Mouse (Mus musculus): ENCODE data around the gene Xrra1. TPM values are rescaled to one million over a fixed set of nuclear protein-coding genes. Genes with fewer than 3 reads are reported as not detected.
"Not testable (repeated sequence)": the region's sequence is repeated elsewhere in the genome, so short reads cannot be mapped to it uniquely, and the experiment has no call there.

Xrra1 gene
- polyA plus RNA-seq, 1 experiment from 2014 or later = 0.29 TPM

GRCm38 (mm10) chr7:99935758-99936157 lies 76.8 kb downstream of the Xrra1 start:
- no peak overlapping the region for H3K27ac ChIP-seq (ENCODE audit: low read length)
- no peak overlapping the region for H3K4me3 ChIP-seq (ENCODE audit: low read depth, low read length)
- no peaks in the 10 kb centered on the region for H3K9me3 ChIP-seq (ENCODE audit: control insufficient read depth, low read depth, low read length)
- H3K36me3 ChIP-seq (ENCODE audit: control insufficient read depth, insufficient read depth, low read length) = peaks cover 28% of the 10 kb centered on the region
- H3K4me1 ChIP-seq (ENCODE audit: control insufficient read depth, insufficient read depth, low read length) = no peaks in the 10 kb centered on the region
- WGBS = 43% methylated on average over 1 of the region's 1 CpGs
- H3K27me3 ChIP-seq (ENCODE audit: control insufficient read depth, insufficient read depth, low read length) = no peaks in the 10 kb centered on the region
- no peak overlapping the region for H3K4me2 ChIP-seq (replicated peaks; ENCODE audit: low read depth, low read length)
- H3K9ac ChIP-seq (replicated peaks; ENCODE audit: low read depth, low read length) = no peak overlapping the region
- no peak for ATAC-seq (ENCODE audit: insufficient number of reproducible peaks, insufficient read depth, low FRiP score, low read depth)

- Histone ChIP-seq H3K9ac (replicated peaks; ENCODE audit: low read depth, low read length) (no peak overlapping the region), H3K4me2 (replicated peaks; ENCODE audit: low read depth, low read length) (no peak overlapping the region), H3K4me1 (ENCODE audit: control insufficient read depth, insufficient read depth, low read length) (no peaks in the 10 kb centered on the region), H3K9me3 (ENCODE audit: control insufficient read depth, low read depth, low read length) (no peaks in the 10 kb centered on the region), H3K27me3 (ENCODE audit: control insufficient read depth, insufficient read depth, low read length) (no peaks in the 10 kb centered on the region), H3K4me3 (ENCODE audit: low read depth, low read length) (no peak overlapping the region), H3K36me3 (ENCODE audit: control insufficient read depth, insufficient read depth, low read length) (peaks cover 23% of the 10 kb centered on the region), H3K27ac (ENCODE audit: low read length) (no peak overlapping the region)
- 97% methylated on average over 1 of the region's 1 CpGs for WGBS
- ATAC-seq (ENCODE audit: insufficient number of reproducible peaks, insufficient read depth, low FRiP score, low read depth) = no peak
Observed at GRCm38 (mm10) chr7:99940669-99941068, 81.8 kb downstream of the Xrra1 start.

DNA sequence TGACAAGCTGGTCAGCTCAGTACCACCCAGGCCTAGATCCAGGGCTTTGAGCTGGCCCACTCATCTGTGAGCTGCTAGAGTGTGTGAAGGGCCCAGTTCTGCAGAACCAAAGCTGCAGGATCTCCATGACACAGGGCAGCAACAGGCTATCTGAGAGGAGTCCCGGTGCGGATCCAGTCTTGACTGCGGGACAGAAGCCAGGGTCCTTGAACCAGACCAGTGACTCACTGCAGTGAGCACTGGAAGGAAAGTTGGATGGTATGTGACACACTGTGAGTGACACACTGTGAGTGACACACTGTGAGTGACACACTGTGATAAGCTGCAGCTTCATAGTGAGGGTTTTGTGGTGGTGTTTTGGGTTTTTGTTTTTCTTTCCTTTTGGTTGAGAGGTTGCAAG lies 85.6 kb downstream of the Xrra1 start:
- no peaks in the 10 kb centered on the region for H3K4me1 ChIP-seq (ENCODE audit: control insufficient read depth, insufficient read depth, low read length)
- H3K4me2 ChIP-seq (replicated peaks; ENCODE audit: low read depth, low read length) = no peak overlapping the region
- no peak for ATAC-seq (ENCODE audit: insufficient number of reproducible peaks, insufficient read depth, low FRiP score, low read depth)
- H3K9me3 ChIP-seq (ENCODE audit: control insufficient read depth, low read depth, low read length) = peaks cover 5% of the 10 kb centered on the region; the same call in 1 of the 2 replicates
- no peak overlapping the region for H3K9ac ChIP-seq (replicated peaks; ENCODE audit: low read depth, low read length)
- no peak overlapping the region for H3K27ac ChIP-seq (ENCODE audit: low read length)
- 98% methylated on average over 3 of the region's 3 CpGs for WGBS
- no peaks in the 10 kb centered on the region for H3K27me3 ChIP-seq (ENCODE audit: control insufficient read depth, insufficient read depth, low read length)
- H3K36me3 ChIP-seq (ENCODE audit: control insufficient read depth, insufficient read depth, low read length) = peaks cover 41% of the 10 kb centered on the region
- H3K4me3 ChIP-seq (ENCODE audit: low read depth, low read length) = no peak overlapping the region

GRCm38 (mm10) chr7:99945012-99945411 lies 86.1 kb downstream of the Xrra1 start:
- H3K36me3 ChIP-seq (ENCODE audit: control insufficient read depth, insufficient read depth, low read length) = peaks cover 40% of the 10 kb centered on the region
- not testable (repeated sequence) for H3K4me2 ChIP-seq (replicated peaks; ENCODE audit: low read depth, low read length); H3K4me3 ChIP-seq (ENCODE audit: low read depth, low read length); ATAC-seq (ENCODE audit: insufficient number of reproducible peaks, insufficient read depth, low FRiP score, low read depth); H3K4me1 ChIP-seq (ENCODE audit: control insufficient read depth, insufficient read depth, low read length); H3K27ac ChIP-seq (ENCODE audit: low read length); H3K27me3 ChIP-seq (ENCODE audit: control insufficient read depth, insufficient read depth, low read length); H3K9me3 ChIP-seq (ENCODE audit: control insufficient read depth, low read depth, low read length); H3K9ac ChIP-seq (replicated peaks; ENCODE audit: low read depth, low read length)
- WGBS = 93% methylated on average over 22 of the region's 22 CpGs

DNA sequence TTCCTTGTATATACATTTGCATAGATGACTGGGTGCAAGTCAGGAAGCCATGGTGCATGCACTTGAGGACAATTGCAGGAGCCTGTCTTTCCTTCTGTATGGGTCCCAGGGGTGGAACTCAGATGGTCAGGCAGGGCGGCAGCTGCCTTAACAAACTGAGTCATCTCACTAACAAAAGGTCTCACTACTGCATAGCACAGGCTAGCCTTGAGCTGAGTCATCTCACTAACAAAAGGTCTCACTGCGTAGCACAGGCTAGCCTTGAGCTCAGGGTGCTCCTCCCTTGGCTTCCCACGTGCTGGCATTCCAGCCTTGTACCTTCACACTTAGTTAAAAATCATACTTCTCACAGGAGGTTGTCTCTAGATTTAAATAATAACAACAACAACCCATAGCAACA lies 87.0 kb downstream of the Xrra1 start:
- Histone ChIP-seq H3K36me3 (ENCODE audit: control insufficient read depth, insufficient read depth, low read length) (peaks cover 33% of the 10 kb centered on the region), H3K9ac (replicated peaks; ENCODE audit: low read depth, low read length) (no peak overlapping the region), H3K4me3 (ENCODE audit: low read depth, low read length) (no peak overlapping the region), H3K4me1 (ENCODE audit: control insufficient read depth, insufficient read depth, low read length) (no peaks in the 10 kb centered on the region), H3K4me2 (replicated peaks; ENCODE audit: low read depth, low read length) (no peak overlapping the region), H3K27me3 (ENCODE audit: control insufficient read depth, insufficient read depth, low read length) (no peaks in the 10 kb centered on the region), H3K27ac (ENCODE audit: low read length) (no peak overlapping the region), H3K9me3 (ENCODE audit: control insufficient read depth, low read depth, low read length) (peaks cover 5% of the 10 kb centered on the region; the same call in 1 of the 2 replicates)
- 98% methylated on average over 3 of the region's 3 CpGs for WGBS
- no peak for ATAC-seq (ENCODE audit: insufficient number of reproducible peaks, insufficient read depth, low FRiP score, low read depth)

DNA sequence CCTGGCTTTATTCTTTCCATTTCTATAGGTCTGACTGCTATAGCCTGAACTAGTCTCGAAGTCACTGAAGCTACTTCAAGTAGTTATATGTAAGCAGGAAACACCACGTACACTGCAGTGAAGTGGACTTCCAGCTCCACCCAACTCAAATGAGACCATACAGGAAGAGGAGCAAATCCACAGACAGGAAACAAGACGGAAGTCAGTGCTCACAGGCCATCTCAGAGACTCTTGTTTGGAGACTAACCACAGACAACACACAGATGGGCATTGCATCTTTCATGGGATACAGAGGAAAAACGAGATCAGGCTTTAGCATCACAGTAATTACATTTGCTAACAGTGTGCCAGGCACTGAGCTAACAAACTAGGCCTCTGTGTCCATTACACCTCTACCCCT lies 87.4 kb downstream of the Xrra1 start:
- H3K36me3 ChIP-seq (ENCODE audit: control insufficient read depth, insufficient read depth, low read length) = peaks cover 33% of the 10 kb centered on the region
- no peak for ATAC-seq (ENCODE audit: insufficient number of reproducible peaks, insufficient read depth, low FRiP score, low read depth)
- no peaks in the 10 kb centered on the region for H3K27me3 ChIP-seq (ENCODE audit: control insufficient read depth, insufficient read depth, low read length)
- 87% methylated on average over 4 of the region's 4 CpGs for WGBS
- no peak overlapping the region for H3K9ac ChIP-seq (replicated peaks; ENCODE audit: low read depth, low read length)
- H3K4me1 ChIP-seq (ENCODE audit: control insufficient read depth, insufficient read depth, low read length) = no peaks in the 10 kb centered on the region
- H3K9me3 ChIP-seq (ENCODE audit: control insufficient read depth, low read depth, low read length) = peaks cover 5% of the 10 kb centered on the region; the same call in 1 of the 2 replicates
- H3K4me2 ChIP-seq (replicated peaks; ENCODE audit: low read depth, low read length) = no peak overlapping the region
- no peak overlapping the region for H3K4me3 ChIP-seq (ENCODE audit: low read depth, low read length)
- no peak overlapping the region for H3K27ac ChIP-seq (ENCODE audit: low read length)

GRCm38 (mm10) chr7:99947329-99947728 lies 88.4 kb downstream of the Xrra1 start:
- no peak for ATAC-seq (ENCODE audit: insufficient number of reproducible peaks, insufficient read depth, low FRiP score, low read depth)
- H3K4me3 ChIP-seq (ENCODE audit: low read depth, low read length) = no peak overlapping the region
- 76% methylated on average over 9 of the region's 9 CpGs for WGBS
- no peak overlapping the region for H3K4me2 ChIP-seq (replicated peaks; ENCODE audit: low read depth, low read length)
- H3K9ac ChIP-seq (replicated peaks; ENCODE audit: low read depth, low read length) = no peak overlapping the region
- H3K36me3 ChIP-seq (ENCODE audit: control insufficient read depth, insufficient read depth, low read length) = peaks cover 27% of the 10 kb centered on the region
- H3K4me1 ChIP-seq (ENCODE audit: control insufficient read depth, insufficient read depth, low read length) = no peaks in the 10 kb centered on the region
- no peaks in the 10 kb centered on the region for H3K27me3 ChIP-seq (ENCODE audit: control insufficient read depth, insufficient read depth, low read length)
- peaks cover 5% of the 10 kb centered on the region; the same call in 1 of the 2 replicates for H3K9me3 ChIP-seq (ENCODE audit: control insufficient read depth, low read depth, low read length)
- H3K27ac ChIP-seq (ENCODE audit: low read length) = no peak overlapping the region

DNA sequence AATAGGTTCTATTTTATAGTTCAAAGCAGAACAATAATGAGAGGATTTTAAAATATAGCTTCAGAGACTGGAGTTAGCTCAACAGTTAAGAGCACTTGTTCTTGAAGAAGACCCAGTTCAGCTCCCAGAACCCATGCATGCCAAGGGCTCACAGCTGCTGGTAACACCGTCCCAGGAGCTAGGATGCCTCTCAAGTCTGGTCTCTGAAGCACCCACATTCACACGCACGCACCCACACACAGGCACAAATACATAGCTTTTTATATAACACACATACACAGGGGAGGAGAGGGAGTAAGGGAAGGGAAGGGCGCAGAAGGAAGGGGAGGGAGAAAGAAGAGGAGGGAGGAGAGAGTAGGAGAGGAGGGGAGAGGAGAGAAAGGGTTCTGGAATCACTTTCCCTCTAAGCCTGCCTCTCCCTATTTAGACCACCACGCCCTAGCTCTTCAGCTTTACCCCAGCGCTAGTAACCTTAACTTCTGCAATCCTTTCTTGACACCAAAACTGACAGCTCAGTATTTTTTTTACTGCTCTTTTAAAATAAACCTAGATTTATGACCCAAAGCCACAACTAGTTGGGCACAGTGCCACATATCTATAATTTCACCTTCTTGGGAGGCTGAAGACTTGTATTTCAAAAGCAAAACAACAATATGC lies 94.7 kb downstream of the Xrra1 start:
- Histone ChIP-seq H3K9me3 (ENCODE audit: control insufficient read depth, low read depth, low read length) (no peaks in the 10 kb centered on the region), H3K9ac (replicated peaks; ENCODE audit: low read depth, low read length) (no peak overlapping the region), H3K27me3 (ENCODE audit: control insufficient read depth, insufficient read depth, low read length) (no peaks in the 10 kb centered on the region), H3K4me3 (ENCODE audit: low read depth, low read length) (no peak overlapping the region), H3K36me3 (ENCODE audit: control insufficient read depth, insufficient read depth, low read length) (no peaks in the 10 kb centered on the region; the same call in 1 of the 2 replicates), H3K4me2 (replicated peaks; ENCODE audit: low read depth, low read length) (no peak overlapping the region), H3K4me1 (ENCODE audit: control insufficient read depth, insufficient read depth, low read length) (no peaks in the 10 kb centered on the region), H3K27ac (ENCODE audit: low read length) (no peak overlapping the region)
- no peak for ATAC-seq (ENCODE audit: insufficient number of reproducible peaks, insufficient read depth, low FRiP score, low read depth)
- 79% methylated on average over 6 of the region's 6 CpGs for WGBS

DNA sequence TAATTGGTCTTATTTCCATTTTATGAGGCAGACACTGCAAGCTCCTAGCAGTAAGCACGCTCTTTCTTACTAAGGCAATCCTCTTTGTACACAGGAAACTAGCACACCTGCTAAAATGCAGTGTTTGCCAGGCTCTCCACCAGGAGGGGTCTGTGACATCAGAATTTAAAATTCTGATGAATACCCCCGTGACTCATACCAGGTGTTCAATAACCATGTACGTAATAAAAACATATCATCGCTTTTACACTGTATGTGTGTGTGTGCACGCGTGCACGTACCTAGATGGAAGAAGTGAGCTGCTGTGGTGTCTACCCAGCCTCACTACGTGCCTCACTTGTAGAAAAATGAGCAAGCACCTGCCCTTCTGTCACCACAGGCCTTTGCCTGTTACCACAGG lies 95.3 kb downstream of the Xrra1 start:
- ATAC-seq (ENCODE audit: insufficient number of reproducible peaks, insufficient read depth, low FRiP score, low read depth) = no peak
- Histone ChIP-seq H3K27me3 (ENCODE audit: control insufficient read depth, insufficient read depth, low read length) (no peaks in the 10 kb centered on the region), H3K4me1 (ENCODE audit: control insufficient read depth, insufficient read depth, low read length) (no peaks in the 10 kb centered on the region), H3K9me3 (ENCODE audit: control insufficient read depth, low read depth, low read length) (no peaks in the 10 kb centered on the region), H3K4me2 (replicated peaks; ENCODE audit: low read depth, low read length) (no peak overlapping the region), H3K4me3 (ENCODE audit: low read depth, low read length) (no peak overlapping the region), H3K9ac (replicated peaks; ENCODE audit: low read depth, low read length) (no peak overlapping the region), H3K27ac (ENCODE audit: low read length) (no peak overlapping the region), H3K36me3 (ENCODE audit: control insufficient read depth, insufficient read depth, low read length) (no peaks in the 10 kb centered on the region; the same call in 1 of the 2 replicates)
- 88% methylated on average over 8 of the region's 8 CpGs for WGBS

Measured in stomach, embryonic 14.5 days (tissue).